Mouse (Mus musculus) liver, embryonic 14.5 days (tissue): Measurements from ENCODE around the gene Atm. TPM values are rescaled to one million over a fixed set of nuclear protein-coding genes. Genes with fewer than 3 reads are reported as not detected.
A peak's percentile ranks its signal among the peaks of the same experiment; 100 is the strongest.

Experiments
- ATAC-seq: fragments of 200-750 bp; cut with Nextera tagmentation; 2 replicates; pipeline ENCODE4 v1.8.0; 2017; ENCODE audit warnings: moderate number of reproducible peaks, mild to moderate bottlenecking, moderate library complexity; ENCODE audit not compliant: insufficient read depth
- DNase-seq, 3 experiments: peaks; one replicate each; pipeline ENCODE4 v3.0.0-alpha.2; 2012 to 2013; ENCODE audit warnings: low read depth in 3 of 3, low spot score in 3 of 3
- H3K27ac ChIP-seq: fragments of 300-500 bp; sonication (generic); 2 replicates; pipeline ENCODE4 v1.5.1; 2014; ENCODE audit warnings: moderate library complexity, mild to moderate bottlenecking, control low read depth, inconsistent platforms
- H3K27me3 ChIP-seq: fragments of 300-500 bp; sonication (generic); 2 replicates; pipeline ENCODE4 v1.6.1; 2014; ENCODE audit warnings: mild to moderate bottlenecking, low read length, moderate library complexity; ENCODE audit not compliant: control insufficient read depth, insufficient read depth
- H3K36me3 ChIP-seq: fragments of 300-500 bp; sonication (generic); replicated peaks from 2 replicates; pipeline ENCODE4 v1.6.1; 2014; ENCODE audit warnings: low read depth; ENCODE audit not compliant: control insufficient read depth, insufficient read depth
- H3K4me1 ChIP-seq, 2 experiments: fragments of 200-500 bp in 1 of 2; fragments of 300-500 bp in 1 of 2; sonication (generic) in 1 of 2; replicated peaks; 2 replicates each; pipeline ENCODE4 v1.6.1; 2012 to 2014; ENCODE audit warnings: antibody characterized with exemption in 1 of 2, inconsistent platforms in 1 of 2, low read length in 1 of 2; ENCODE audit not compliant: control insufficient read depth in 2 of 2, insufficient read depth in 2 of 2
- H3K4me2 ChIP-seq: fragments of 300-500 bp; sonication (generic); 2 replicates; pipeline ENCODE4 v1.6.1; 2014; ENCODE audit warnings: low read depth, mild to moderate bottlenecking, control low read depth, moderate library complexity
- H3K4me3 ChIP-seq, 2 experiments: fragments of 200-500 bp in 1 of 2; fragments of 300-500 bp in 1 of 2; sonication (generic) in 1 of 2; 2 replicates each; pipeline ENCODE4 v1.5.1; 2012 to 2014; ENCODE audit warnings: low read depth in 2 of 2, low read length in 2 of 2, mild to moderate bottlenecking in 2 of 2, control low read depth in 1 of 2, inconsistent platforms in 1 of 2, moderate library complexity in 1 of 2; ENCODE audit not compliant: insufficient read depth in 1 of 2
- H3K9ac ChIP-seq: fragments of 300-500 bp; sonication (generic); replicated peaks from 2 replicates; pipeline ENCODE4 v1.6.1; 2014; ENCODE audit warnings: mild to moderate bottlenecking, control low read depth, moderate library complexity
- H3K9me3 ChIP-seq: fragments of 300-500 bp; sonication (generic); 2 replicates; pipeline ENCODE4 v1.6.1; 2016; ENCODE audit warnings: low read length, mixed read lengths; ENCODE audit not compliant: control insufficient read depth
- CTCF ChIP-seq: IDR thresholded peaks from 2 replicates; pipeline ENCODE4 v1.5.1; 2016; ENCODE audit warnings: antibody characterized with exemption, low read depth, control low read depth
- EP300 ChIP-seq: IDR thresholded peaks from 2 replicates; pipeline ENCODE4 v1.6.1; 2016; ENCODE audit warnings: antibody characterized with exemption, low read depth
- WGBS: fragments of 180-500 bp; shearing (Covaris S2); extraction: QIAGEN DNeasy Blood & Tissue Kit; methylation state at CpG from one replicate; pipeline ENCODE4 v1.1.7; 2014; ENCODE audit not compliant: insufficient replicate concordance; 5-methylcytosine and 5-hydroxymethylcytosine counted together
- polyA plus RNA-seq, 2 experiments: library from polyadenylated mRNA; depleted of rRNA in 1 of 2; stranded (reverse) in 1 of 2; unstranded in 1 of 2; fragments of >200 nt; fragmentation: Nextera tagmentation in 1 of 2; extraction: Ambion mirVana in 1 of 2; gene quantifications; 2 replicates each; pipeline versions ENCODE4 v1.2.1 to v1.2.3; 2012 to 2014

Gene Atm
- polyA plus RNA-seq, 2 experiments = 2.7 to 3.5 TPM

DNA sequence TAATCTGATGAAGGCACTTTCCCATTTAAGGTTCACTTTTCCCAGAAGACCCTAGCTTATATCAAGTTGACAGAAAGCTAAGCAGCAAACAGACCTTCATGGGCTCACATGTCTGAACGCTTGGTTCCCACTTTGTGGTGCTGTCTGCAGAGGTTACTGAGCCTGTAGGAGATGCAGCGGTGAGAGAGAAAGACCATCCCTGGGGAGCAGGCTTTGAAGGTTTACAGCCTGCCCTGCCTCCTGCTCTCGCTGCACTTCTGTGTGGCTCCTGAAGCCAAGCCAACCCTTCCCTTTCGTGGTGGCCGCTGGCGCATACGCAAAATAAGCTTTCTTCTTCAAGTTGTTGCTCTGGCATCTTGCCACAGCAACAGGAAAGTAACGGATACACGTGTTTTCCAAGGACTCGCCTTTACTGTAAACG lies 134.2 kb downstream of the Atm start, which contains the start of gene 4930550C14Rik:
4930550C14Rik (plus strand) TSS at position 35 of the 421 bp plus-strand sequence.
- 39% methylated on average over 11 of the region's 11 CpGs for WGBS
- H3K9ac ChIP-seq = no peak within 1 kb of the TSS
- H3K4me3 ChIP-seq = no peak within 1 kb of the TSS
- peaks cover 0 to 9% of the 10 kb centered on the region in 2 experiments; a peak in 2 of 4 replicates for H3K4me1 ChIP-seq
- 0 out of 2 replicates have a peak within 1 kb of the TSS, but pooled peaks have one; percentile 4 for H3K4me2 ChIP-seq
- no peak within 1 kb of the TSS for H3K27ac ChIP-seq
- H3K27me3 ChIP-seq = no peaks in the 10 kb centered on the region
- H3K9me3 ChIP-seq = no peaks in the 10 kb centered on the region
- no peaks in the 10 kb centered on the region for H3K36me3 ChIP-seq
- ATAC-seq (no peak), DNase-seq (no peak)
- TF ChIP-seq CTCF = no peak
- TF ChIP-seq EP300 = no peak

DNA sequence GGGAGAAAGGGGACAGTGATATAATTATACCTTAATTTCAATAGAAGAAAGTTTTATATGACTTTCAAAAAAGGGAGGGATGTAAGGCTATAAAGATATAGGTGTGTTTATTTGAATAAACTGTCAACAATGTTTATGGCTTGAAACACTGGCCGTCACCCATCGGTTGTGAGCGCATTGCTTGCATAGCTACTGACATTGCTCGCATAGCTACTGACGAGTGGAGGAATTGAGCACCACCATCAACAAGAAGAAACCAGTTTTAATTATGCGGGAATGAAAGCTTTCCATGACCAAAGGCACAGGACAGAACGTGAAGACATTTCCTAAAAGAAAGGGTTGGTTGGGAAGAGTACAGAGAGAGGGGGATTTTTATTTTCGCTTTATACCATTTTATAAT lies 135.4 kb downstream of the Atm start:
- DNase-seq = no peak
- no peak for ATAC-seq
- WGBS = 77% methylated on average over 8 of the region's 8 CpGs
- no peak overlapping the region for H3K4me3 ChIP-seq
- no peaks in the 10 kb centered on the region for H3K27me3 ChIP-seq
- TF ChIP-seq CTCF = no peak
- TF ChIP-seq EP300 = no peak
- no peak overlapping the region for H3K9ac ChIP-seq
- H3K4me2 ChIP-seq = no peak overlapping the region
- no peaks in the 10 kb centered on the region for H3K9me3 ChIP-seq
- H3K4me1 ChIP-seq = peaks cover 0 to 9% of the 10 kb centered on the region in 2 experiments; a peak in 2 of 4 replicates
- no peak overlapping the region for H3K27ac ChIP-seq
- no peaks in the 10 kb centered on the region for H3K36me3 ChIP-seq

DNA sequence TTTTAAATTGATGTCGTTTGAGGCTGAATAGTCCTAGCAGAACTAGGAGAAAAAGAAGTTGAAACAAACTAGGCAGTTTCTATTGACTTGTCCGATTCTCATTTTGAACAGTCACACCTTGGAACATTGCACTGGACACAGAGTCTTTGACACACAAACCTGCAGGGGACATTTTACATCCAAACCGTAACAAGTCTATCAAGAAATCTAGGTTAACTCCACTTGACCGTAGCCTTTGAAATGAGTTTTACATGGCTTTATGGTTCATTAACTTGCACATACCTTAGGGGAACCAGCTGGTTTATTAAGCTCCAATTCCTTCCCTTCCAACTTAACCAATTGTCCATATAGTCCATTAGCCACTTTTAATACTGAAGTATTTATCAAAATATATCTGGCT lies 135.8 kb downstream of the Atm start:
- TF ChIP-seq EP300 (no peak), CTCF (no peak)
- WGBS = 78% methylated on average over 4 of the region's 4 CpGs
- no peaks in the 10 kb centered on the region for H3K9me3 ChIP-seq

DNA sequence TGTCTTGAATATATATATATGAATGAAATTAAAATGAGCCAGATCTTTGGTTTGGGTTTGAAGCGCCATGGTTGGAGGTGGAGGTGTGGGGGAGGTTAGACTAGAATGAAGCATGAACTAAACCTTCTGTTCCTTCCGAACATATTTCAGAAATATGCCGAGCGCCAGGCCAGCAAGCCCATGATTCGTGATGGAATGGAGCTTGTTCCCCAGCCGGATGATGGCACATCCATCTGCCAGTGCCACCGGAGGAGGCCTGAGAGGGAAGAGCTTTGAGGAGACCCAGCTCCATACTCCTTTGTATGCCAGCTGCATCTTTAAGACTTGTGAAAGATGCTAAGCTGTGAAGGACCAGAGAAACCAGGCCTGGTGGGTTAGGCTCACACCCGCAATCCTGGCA lies 137.0 kb downstream of the Atm start:
- ATAC-seq = no peak

More for the DNA sequence above, 135.8 kb downstream of the Atm start:
- Histone ChIP-seq H3K4me3 (no peak overlapping the region), H3K36me3 (no peaks in the 10 kb centered on the region), H3K27me3 (no peaks in the 10 kb centered on the region), H3K4me2 (no peak overlapping the region), H3K4me1 (peaks cover 0 to 9% of the 10 kb centered on the region in 2 experiments; a peak in 2 of 4 replicates), H3K27ac (no peak overlapping the region), H3K9ac (no peak overlapping the region)
- DNase-seq = no peak
- no peak for ATAC-seq

GRCm38 (mm10) chr9:53398388-53398700 lies 138.2 kb downstream of the Atm start:
- ATAC-seq = no peak
- 0 out of 4 replicates have a peak, but pooled peaks cover 0 to 2% of the 10 kb centered on the region in 2 experiments for H3K4me1 ChIP-seq

More for the DNA sequence above, 137.0 kb downstream of the Atm start:
- H3K27ac ChIP-seq = no peak overlapping the region
- no peak overlapping the region for H3K4me2 ChIP-seq
- 80% methylated on average over 8 of the region's 8 CpGs for WGBS
- no peak overlapping the region for H3K9ac ChIP-seq
- no peaks in the 10 kb centered on the region for H3K9me3 ChIP-seq
- no peaks in the 10 kb centered on the region for H3K27me3 ChIP-seq
- peaks cover 0 to 2% of the 10 kb centered on the region in 2 experiments; a peak in 1 of 4 replicates for H3K4me1 ChIP-seq
- H3K36me3 ChIP-seq = no peaks in the 10 kb centered on the region
- H3K4me3 ChIP-seq = no peak overlapping the region
- no peak for DNase-seq
- TF ChIP-seq CTCF (no peak), EP300 (no peak)

More at GRCm38 (mm10) chr9:53398388-53398700, 138.2 kb downstream of the Atm start:
- peak; percentile 35 to 54 (median 42) for DNase-seq
- Histone ChIP-seq H3K4me2 (no peak overlapping the region), H3K9me3 (no peaks in the 10 kb centered on the region), H3K27me3 (no peaks in the 10 kb centered on the region), H3K36me3 (no peaks in the 10 kb centered on the region), H3K27ac (no peak overlapping the region), H3K9ac (no peak overlapping the region), H3K4me3 (no peak overlapping the region)
- TF ChIP-seq CTCF (peak; percentile 77), EP300 (no peak)
- 6% methylated on average over 5 of the region's 5 CpGs for WGBS
